Mouse (Mus musculus): ENCODE data around the gene Gm14401.
"Not testable (repeated sequence)": the region's sequence is repeated elsewhere in the genome, so short reads cannot be mapped to it uniquely, and the experiment has no call there.

Gm14401 gene

DNA sequence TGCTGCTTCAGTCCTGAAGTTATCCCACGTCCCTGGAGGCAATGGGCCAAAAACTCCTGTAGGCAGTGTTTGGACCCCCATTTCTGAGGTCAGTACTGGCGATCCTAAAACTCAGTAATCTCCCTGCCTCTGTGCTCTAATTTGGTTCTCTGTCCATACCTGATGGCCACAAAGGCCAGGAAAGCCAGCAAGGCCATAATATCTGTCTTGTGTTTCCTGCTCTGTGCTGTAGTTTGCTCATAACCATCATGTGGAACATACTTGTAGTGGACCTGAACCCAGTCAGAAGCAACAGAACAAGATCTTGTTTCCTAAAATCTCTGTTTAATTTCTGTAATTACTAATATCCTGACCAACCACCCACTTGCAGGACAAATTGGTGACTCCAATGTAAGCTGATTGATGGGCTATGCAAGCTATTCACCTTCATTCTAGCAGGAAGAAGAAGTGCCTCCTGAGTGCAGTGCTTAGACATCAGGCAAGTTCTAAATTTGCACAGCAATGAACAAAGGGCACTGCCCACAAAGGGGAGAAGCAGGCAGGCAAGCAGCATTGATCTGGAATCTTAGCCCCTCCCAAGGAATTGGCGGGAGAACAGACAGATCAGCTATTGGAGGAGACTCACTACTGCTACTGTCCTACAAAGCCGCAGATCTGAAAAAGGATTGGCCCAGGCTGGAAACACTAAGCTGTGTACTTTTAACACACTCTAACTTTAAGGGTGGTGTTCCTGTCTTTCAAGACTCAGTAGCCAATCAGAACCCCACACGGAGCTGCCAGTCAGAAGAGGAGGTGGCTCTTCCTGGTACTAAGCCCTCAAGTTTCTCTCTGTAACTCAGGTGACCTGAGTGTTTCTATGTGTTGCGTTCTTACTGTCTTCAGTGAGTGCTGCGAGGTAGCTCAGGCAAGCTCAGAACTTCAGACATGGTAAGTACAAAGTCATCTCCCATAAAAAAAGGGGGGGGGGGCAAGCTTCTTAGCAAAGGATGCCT is at the start of gene Gm14401:
Gene Gm14401, plus strand, starts transcription at position 889 of the 992 bp plus-strand sequence.
- not testable (repeated sequence) for DNase-seq (ENCODE audit: extremely low read depth, low read depth)

DNA sequence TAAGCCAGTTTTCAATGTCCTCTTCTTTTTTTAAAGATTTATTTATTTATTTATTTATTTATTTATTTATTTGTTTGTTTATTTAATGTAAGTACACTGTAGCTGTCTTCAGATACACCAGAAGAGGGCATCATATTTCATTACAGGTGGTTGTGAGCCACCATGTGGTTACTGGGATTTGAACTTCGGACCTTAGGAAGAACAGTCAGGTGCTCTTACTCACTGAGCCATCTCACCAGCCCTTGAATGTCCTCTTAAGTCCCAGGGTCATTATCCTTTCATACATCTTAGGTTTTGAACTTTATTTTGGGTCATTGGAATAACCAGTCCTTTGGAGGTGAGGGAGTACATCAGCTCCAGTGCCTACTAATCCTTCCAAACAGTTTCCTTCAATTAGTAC is 1.3 kb upstream of the Gm14401 start:
- DNase-seq (ENCODE audit: extremely low read depth, low read depth) = not testable (repeated sequence)

DNA sequence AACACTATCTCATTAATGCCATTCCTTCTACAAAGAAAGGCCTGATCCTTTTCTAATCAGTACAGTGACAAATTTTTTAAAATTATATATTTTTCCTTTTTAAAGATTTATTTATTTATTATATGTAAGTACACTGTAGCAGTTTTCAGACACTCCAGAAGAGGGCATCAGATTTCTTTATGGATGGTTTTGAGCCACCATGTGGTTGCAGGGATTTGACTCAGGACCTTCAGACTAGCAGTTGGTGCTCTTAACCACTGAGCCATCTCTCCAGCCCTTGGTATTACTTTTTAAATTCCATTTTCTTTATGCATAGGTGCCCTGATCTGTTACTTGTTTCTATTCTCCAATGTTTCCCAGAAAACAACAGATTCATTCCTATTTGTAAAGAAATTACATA is 895 bp downstream of the Gm14401 start:
- not testable (repeated sequence) for DNase-seq (ENCODE audit: extremely low read depth, low read depth)

DNA sequence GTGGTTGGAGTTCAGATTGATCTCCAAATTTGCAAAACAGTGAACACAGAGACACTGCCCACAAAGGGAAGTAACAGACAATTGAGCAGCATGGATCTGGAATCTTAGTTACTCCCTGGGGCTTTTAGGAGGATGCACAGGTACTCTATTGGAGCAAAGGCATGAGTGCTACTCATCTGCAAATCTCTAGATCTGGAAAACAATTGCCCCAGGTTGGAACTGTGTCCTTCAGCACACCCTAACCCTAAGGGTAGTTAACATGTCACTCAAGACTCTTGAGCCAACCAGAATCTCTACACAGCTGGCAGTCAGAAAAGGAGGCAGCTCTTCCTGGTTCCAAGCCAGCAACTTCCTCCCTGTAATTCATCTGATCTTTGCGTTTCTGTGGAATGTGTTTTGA is 5.7 kb downstream of the Gm14401 start:
- not testable (repeated sequence) for DNase-seq (ENCODE audit: extremely low read depth, low read depth)

DNA sequence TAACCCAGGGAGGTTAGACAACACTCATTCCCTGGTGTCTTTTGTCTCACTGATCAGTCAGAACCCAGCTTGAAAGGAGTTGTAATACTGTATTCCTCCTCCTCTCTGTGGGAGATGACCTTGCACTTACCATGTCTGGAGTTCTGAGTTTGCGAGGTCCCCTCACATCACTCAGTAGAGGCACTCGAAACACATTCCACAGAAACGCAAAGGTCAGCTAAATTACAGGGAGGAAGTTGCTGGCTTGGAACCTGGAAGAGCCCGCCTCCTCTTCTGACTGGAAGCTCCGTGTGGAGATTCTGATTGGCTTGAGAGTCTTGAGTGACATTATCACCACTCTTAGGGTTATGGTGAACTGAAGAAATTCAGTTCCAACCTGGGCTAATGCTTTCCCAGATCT is 35.0 kb downstream of the Gm14401 start:
- not testable (repeated sequence) for DNase-seq (ENCODE audit: extremely low read depth, low read depth)

DNA sequence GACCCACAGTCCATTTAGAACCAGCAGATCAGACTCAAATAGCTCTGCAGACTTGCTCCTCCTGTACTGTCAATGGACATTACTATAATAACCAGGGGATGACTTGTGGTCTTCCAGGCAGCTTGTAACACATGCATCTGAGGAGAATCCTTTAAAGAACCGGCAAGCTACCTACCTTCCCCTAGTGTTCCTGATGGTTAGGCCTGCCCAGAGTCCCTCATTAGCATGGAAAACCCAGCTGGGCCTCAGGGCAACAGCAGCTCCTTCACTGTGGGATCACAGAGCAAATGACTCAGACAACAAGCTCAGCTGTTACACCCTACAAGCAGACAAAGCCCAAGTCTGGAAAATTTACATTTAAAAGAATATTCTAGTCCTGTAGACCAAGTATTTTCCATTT is 55.0 kb downstream of the Gm14401 start:
- not testable (repeated sequence) for DNase-seq (ENCODE audit: extremely low read depth, low read depth)
